Mouse (Mus musculus) kidney, postnatal 4 days (tissue): ENCODE data around the gene Rhob.
A peak's percentile ranks its signal among the peaks of the same experiment; 100 is the strongest.

Source experiments
- DNase-seq, 2 experiments: peaks; one replicate each; pipeline ENCODE4 v3.0.0; 2021; ENCODE audit warnings: mixed read lengths in 2 of 2

Rhob gene

GRCm38 (mm10) chr12:8502546-8502945 is 2.7 kb upstream of the Rhob start:
- peak; percentile 66 to 73 for DNase-seq

- peak in 1 of 2 experiments; percentile 29 for DNase-seq
Observed at GRCm38 (mm10) chr12:8501571-8502305, 1.9 kb upstream of the Rhob start.

- DNase-seq = peak in 1 of 2 experiments; percentile 38
Observed at GRCm38 (mm10) chr12:8500597-8501570, 1.1 kb upstream of the Rhob start.

GRCm38 (mm10) chr12:8499001-8499870 is 573 bp downstream of the Rhob start:
- DNase-seq = peak; percentile 65 to 82

GRCm38 (mm10) chr12:8498591-8499000 is 1.2 kb downstream of the Rhob start:
- DNase-seq = peak; percentile 56 to 69

- peak; percentile 39 to 51 for DNase-seq
Observed at GRCm38 (mm10) chr12:8498148-8498571, 1.6 kb downstream of the Rhob start.

GRCm38 (mm10) chr12:8497314-8497706 is 2.5 kb downstream of the Rhob start:
- DNase-seq = no peak

- DNase-seq = no peak
Observed at GRCm38 (mm10) chr12:8496679-8497313, 3.0 kb downstream of the Rhob start.

- peak; percentile 47 to 63 for DNase-seq
Observed at GRCm38 (mm10) chr12:8495881-8496678, 3.7 kb downstream of the Rhob start.

GRCm38 (mm10) chr12:8494675-8495074 is 5.1 kb downstream of the Rhob start:
- no peak for DNase-seq

- DNase-seq = no peak
Observed at GRCm38 (mm10) chr12:8493386-8493785, 6.4 kb downstream of the Rhob start.

GRCm38 (mm10) chr12:8489098-8489497 is 10.7 kb downstream of the Rhob start:
- DNase-seq = no peak

GRCm38 (mm10) chr12:8488652-8488980 is 11.2 kb downstream of the Rhob start:
- DNase-seq = no peak

- DNase-seq = peak; percentile 79 to 83
Observed at GRCm38 (mm10) chr12:8487959-8488651, 11.7 kb downstream of the Rhob start.

GRCm38 (mm10) chr12:8487281-8487680 is 12.5 kb downstream of the Rhob start:
- DNase-seq = no peak

GRCm38 (mm10) chr12:8485247-8485646 is 14.6 kb downstream of the Rhob start:
- no peak for DNase-seq

- DNase-seq = no peak
Observed at GRCm38 (mm10) chr12:8482169-8482568, 17.6 kb downstream of the Rhob start.

GRCm38 (mm10) chr12:8474836-8475387 is 24.9 kb downstream of the Rhob start:
- DNase-seq = no peak

GRCm38 (mm10) chr12:8472591-8473358 is 27.0 kb downstream of the Rhob start:
- peak; percentile 50 to 56 for DNase-seq

GRCm38 (mm10) chr12:8472051-8472450 is 27.8 kb downstream of the Rhob start:
- no peak for DNase-seq
